15 mouse cellular contexts compared by ENCODE assay signal in the genomic region with DNA sequence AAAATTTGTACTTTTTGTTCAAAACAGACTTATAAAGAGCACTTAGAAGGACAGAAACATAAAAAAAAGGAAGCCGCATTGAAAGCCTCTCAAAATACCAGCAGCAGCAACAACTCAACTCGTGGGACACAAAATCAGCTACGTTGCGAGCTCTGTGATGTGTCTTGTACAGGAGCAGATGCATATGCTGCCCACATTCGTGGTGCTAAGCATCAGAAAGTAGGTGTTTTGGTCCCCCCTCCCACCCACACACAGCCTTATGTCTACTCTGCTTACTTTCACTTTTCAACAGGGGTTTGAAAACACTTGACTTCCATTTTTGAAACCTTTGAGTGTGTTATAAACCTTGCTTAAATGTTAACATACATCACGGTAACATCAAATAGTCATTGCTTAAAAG. TPM values are rescaled to one million over a fixed set of nuclear protein-coding genes. Genes with fewer than 3 reads are reported as not detected.
DNase-seq lines count a peak whose midpoint lies in the region; ATAC-seq lines count a peak whose summit lies in the region.
"Had no signal": no experiment of that assay in that cellular context is flagged by ENCODE, and none has a peak within 500 bp of the region (broad histone marks: within the 10 kb centered on the region; RNA-seq: fewer than 3 reads in every experiment).

No protein-coding gene starts in this region.

- DNase-seq in frontal cortex, postnatal 14 days (ENCODE audit: low spot score in 2 of 2), result no peak
- peak; percentile 65 to 67 for DNase-seq in right cerebral cortex, adult 2 months (ENCODE audit: low spot score in 2 of 2)
- no peak for DNase-seq in right cerebral cortex, postnatal 4 days
- DNase-seq in layer of hippocampus, postnatal 36 days, result peak; percentile 33 to 35
- peak; percentile 74 for DNase-seq in telencephalon, adult 2 months (ENCODE audit: low read depth, low spot score)
- DNase-seq in adipocyte (ENCODE audit: low spot score), result no peak
- DNase-seq in urinary bladder, postnatal 25 days (ENCODE audit: low spot score), result no peak
- DNase-seq: adrenal gland, postnatal 36 days; cerebellum, adult 9-11 months; heart, adult 18-20 months; heart, postnatal 4 days; kidney, adult 2 months; kidney, postnatal 25 days; thymus, postnatal 14 days had no signal

- peak; percentile 86 for ATAC-seq in frontal cortex, adult (ENCODE audit: low TSS enrichment)

RNA-seq across cellular contexts. Expression of a gene that starts 31.9 kb away (rescaled TPM):
- 100 to 1,000 TPM; 347 to 362 TPM for total RNA-seq in layer of hippocampus, postnatal 36 days (2021)

RNA-seq across cellular contexts. Expression of a gene that starts 55.3 kb away (rescaled TPM):
- total RNA-seq in layer of hippocampus, postnatal 36 days (2021), result 10 to 100 TPM; 55.4 to 58.1 TPM

Comparison
In these comparisons a context has a peak if more than half of its experiments do, and no peak if none do; other contexts are left out.
1. DNase-seq: peak in right cerebral cortex, adult 2 months (2 of 2), layer of hippocampus, postnatal 36 days (2 of 2) and telencephalon, adult 2 months (single experiment); none in frontal cortex, postnatal 14 days (0 of 2), right cerebral cortex, postnatal 4 days (single experiment), adipocyte (single experiment) and urinary bladder, postnatal 25 days (single experiment).